Mouse (Mus musculus): ENCODE results near the gene Hhat. TPM values are rescaled to one million over a fixed set of nuclear protein-coding genes. Genes with fewer than 3 reads are reported as not detected.

The Hhat gene
- total and polyA plus RNA-seq, 3 experiments = 0.39 to 1.0 TPM; not detected in 1

- no peaks in the 10 kb centered on the region; a peak in 2 of 4 replicates for H3K27me3 ChIP-seq (ENCODE audit: control insufficient read depth in 1 of 2, insufficient read depth in 2 of 2, low read length in 2 of 2)
- no peaks in the 10 kb centered on the region for H3K9me3 ChIP-seq (replicated peaks; ENCODE audit: insufficient read depth, low read length)
- no peak overlapping the region for H3K9ac ChIP-seq (ENCODE audit: control insufficient read depth, low read depth, low read length, poor library complexity, severe bottlenecking)
- H3K4me1 ChIP-seq (ENCODE audit: control insufficient read depth in 1 of 2, insufficient read depth in 2 of 2, low read length in 2 of 2) = no peaks in the 10 kb centered on the region; a peak in 1 of 4 replicates
- no peak overlapping the region for H3K4me3 ChIP-seq (ENCODE audit: control insufficient read depth in 1 of 2, insufficient read depth in 1 of 2, low read depth in 2 of 2, low read length in 2 of 2)
- DNase-seq (ENCODE audit: low read depth, low spot score) = no peak
- no peaks in the 10 kb centered on the region for H3K79me2 ChIP-seq (ENCODE audit: control insufficient read depth, insufficient read depth, low read length, poor library complexity)
- TF ChIP-seq BHLHE40 (IDR thresholded peaks at IDR 0.05; ENCODE audit: borderline replicate concordance, low read depth, low read length) (no peak), UBTF (IDR thresholded peaks at IDR 0.05; ENCODE audit: borderline replicate concordance, insufficient read depth, low read depth, low read length) (no peak), ZKSCAN1 (IDR thresholded peaks at IDR 0.05; ENCODE audit: low read depth, low read length) (no peak), ZMIZ1 (IDR thresholded peaks at IDR 0.05; ENCODE audit: low read depth, low read length) (no peak), POLR2AphosphoS2 (IDR thresholded peaks at IDR 0.05; ENCODE audit: low read length) (no peak), TCF12 (IDR thresholded peaks at IDR 0.05; ENCODE audit: low read depth, low read length) (no peak), GATA1 (IDR thresholded peaks at IDR 0.05; ENCODE audit: low read depth, low read length) (no peak), MAX (IDR thresholded peaks at IDR 0.05; ENCODE audit: low read length) (no peak), USF1 (IDR thresholded peaks at IDR 0.05; ENCODE audit: low read depth, low read length) (no peak), POLR2AphosphoS5 (IDR thresholded peaks at IDR 0.05; ENCODE audit: borderline replicate concordance, low read depth, low read length) (no peak)
- H3K36me3 ChIP-seq (ENCODE audit: control insufficient read depth in 1 of 2, insufficient read depth in 2 of 2, low read length in 2 of 2) = no peaks in the 10 kb centered on the region
- H3K27ac ChIP-seq (ENCODE audit: control insufficient read depth, low read depth, low read length) = no peak overlapping the region
These were observed 41.3 kb upstream of the Hhat start for GRCm38 (mm10) chr1:192812290-192812689.

- Histone ChIP-seq H3K27me3 (ENCODE audit: control insufficient read depth in 1 of 2, insufficient read depth in 2 of 2, low read length in 2 of 2) (peaks cover 0 to 1% of the 10 kb centered on the region in 2 experiments; a peak in 3 of 4 replicates), H3K4me1 (ENCODE audit: control insufficient read depth in 1 of 2, insufficient read depth in 2 of 2, low read length in 2 of 2) (no peaks in the 10 kb centered on the region), H3K36me3 (ENCODE audit: control insufficient read depth in 1 of 2, insufficient read depth in 2 of 2, low read length in 2 of 2) (no peaks in the 10 kb centered on the region), H3K9me3 (replicated peaks; ENCODE audit: insufficient read depth, low read length) (no peaks in the 10 kb centered on the region), H3K79me2 (ENCODE audit: control insufficient read depth, insufficient read depth, low read length, poor library complexity) (no peaks in the 10 kb centered on the region), H3K9ac (ENCODE audit: control insufficient read depth, low read depth, low read length, poor library complexity, severe bottlenecking) (no peak overlapping the region), H3K27ac (ENCODE audit: control insufficient read depth, low read depth, low read length) (no peak overlapping the region), H3K4me3 (ENCODE audit: control insufficient read depth in 1 of 2, insufficient read depth in 1 of 2, low read depth in 2 of 2, low read length in 2 of 2) (no peak overlapping the region)
- DNase-seq (ENCODE audit: low read depth, low spot score) = no peak
- no peak for TF ChIP-seq MAZ (IDR thresholded peaks at IDR 0.05; ENCODE audit: low read depth, low read length)
- no peak for TF ChIP-seq POLR2AphosphoS5 (IDR thresholded peaks at IDR 0.05; ENCODE audit: borderline replicate concordance, low read depth, low read length)
- TF ChIP-seq E2F4 (IDR thresholded peaks at IDR 0.05; ENCODE audit: borderline replicate concordance, low read depth, low read length) = no peak
- no peak for TF ChIP-seq UBTF (IDR thresholded peaks at IDR 0.05; ENCODE audit: borderline replicate concordance, insufficient read depth, low read depth, low read length)
- no peak for TF ChIP-seq MXI1 (IDR thresholded peaks at IDR 0.05; ENCODE audit: low read depth, low read length)
- TF ChIP-seq MAX (IDR thresholded peaks at IDR 0.05; ENCODE audit: low read length) = no peak
- no peak for TF ChIP-seq MYB (IDR thresholded peaks at IDR 0.05; ENCODE audit: low read depth, low read length)
- TF ChIP-seq POLR2AphosphoS2 (IDR thresholded peaks at IDR 0.05; ENCODE audit: low read length) = no peak
- TF ChIP-seq SIN3A (IDR thresholded peaks at IDR 0.05; ENCODE audit: low read length) = no peak
- TF ChIP-seq TBP (IDR thresholded peaks at IDR 0.05; ENCODE audit: low read depth, low read length) = no peak
These were observed 35.4 kb upstream of the Hhat start for GRCm38 (mm10) chr1:192806168-192807157.

All from MEL (cell line).